In genomic region chr2:122081728-122082456, GRCm38 (mm10) we compare ENCODE assay signal across 9 mouse cellular contexts. TPM values are rescaled to one million over a fixed set of nuclear protein-coding genes. Genes with fewer than 3 reads are reported as not detected.
DNase-seq lines count a peak whose midpoint lies in the region; ATAC-seq and TF ChIP-seq lines count a peak whose summit lies in the region.
"Had no signal": no experiment of that assay in that cellular context is flagged by ENCODE, and none has a peak within 500 bp of the region (broad histone marks: within the 10 kb centered on the region; RNA-seq: fewer than 3 reads in every experiment).

No protein-coding gene starts in this region.

- H3K9me3 ChIP-seq in midbrain, postnatal 0 days (ENCODE audit: low read length): no peaks in the 10 kb centered on the region
- H3K9me3 ChIP-seq in midbrain, embryonic 16.5 days (replicated peaks; ENCODE audit: control insufficient read depth, low read length, poor library complexity, severe bottlenecking): no peaks in the 10 kb centered on the region
- no peaks in the 10 kb centered on the region for H3K9me3 ChIP-seq in stomach, embryonic 16.5 days (replicated peaks; ENCODE audit: control insufficient read depth, low read length)
- H3K9me3 ChIP-seq in hindbrain, embryonic 12.5 days (replicated peaks): no peaks in the 10 kb centered on the region

- H3K4me1 ChIP-seq in midbrain, postnatal 0 days (ENCODE audit: insufficient read depth, low read length): no peaks in the 10 kb centered on the region
- H3K4me1 ChIP-seq in midbrain, embryonic 16.5 days (ENCODE audit: control insufficient read depth, insufficient read depth, low read length): no peaks in the 10 kb centered on the region
- H3K4me1 ChIP-seq in stomach, embryonic 16.5 days (ENCODE audit: control insufficient read depth, insufficient read depth, low read length): peaks cover 12% of the 10 kb centered on the region; the same call in 1 of the 2 replicates
- H3K4me1 ChIP-seq in hindbrain, embryonic 12.5 days: peaks cover 2% of the 10 kb centered on the region; the same call in 1 of the 2 replicates

- no peak for TF ChIP-seq CTCF in midbrain, postnatal 0 days (IDR thresholded peaks at IDR 0.05)

- H3K4me3 ChIP-seq in midbrain, postnatal 0 days (ENCODE audit: low read depth, low read length): no peak overlapping the region
- H3K4me3 ChIP-seq in midbrain, embryonic 16.5 days (ENCODE audit: low read depth, low read length): no peak overlapping the region
- no peak overlapping the region for H3K4me3 ChIP-seq in stomach, embryonic 16.5 days (replicated peaks; ENCODE audit: low read length)
- no peak overlapping the region for H3K4me3 ChIP-seq in hindbrain, embryonic 12.5 days

- intact Hi-C loops in heart, postnatal 10 days (cut with DNase I): no loop called here

- H3K36me3 ChIP-seq in midbrain, postnatal 0 days (ENCODE audit: insufficient read depth, low read length): peaks cover 56% of the 10 kb centered on the region
- peaks cover 32% of the 10 kb centered on the region for H3K36me3 ChIP-seq in midbrain, embryonic 16.5 days (ENCODE audit: control insufficient read depth, insufficient read depth, low read length)
- peaks cover 25% of the 10 kb centered on the region for H3K36me3 ChIP-seq in stomach, embryonic 16.5 days (ENCODE audit: control insufficient read depth, insufficient read depth, low read length)
- H3K36me3 ChIP-seq in hindbrain, embryonic 12.5 days: peaks cover 72% of the 10 kb centered on the region

- H3K4me2 ChIP-seq in midbrain, postnatal 0 days (ENCODE audit: low read depth, low read length, poor library complexity, severe bottlenecking): no peak overlapping the region
- H3K4me2 ChIP-seq in midbrain, embryonic 16.5 days (ENCODE audit: low read length): no peak overlapping the region
- H3K4me2 ChIP-seq in stomach, embryonic 16.5 days (ENCODE audit: low read depth, low read length): no peak overlapping the region
- H3K4me2 ChIP-seq in hindbrain, embryonic 12.5 days (replicated peaks): no peak overlapping the region

- DNase-seq in adrenal gland, postnatal 10 days: peak; percentile 44
- DNase-seq in adrenal gland, adult 8-10 months: no peak
- peak; percentile 37 for DNase-seq in midbrain, postnatal 0 days (ENCODE audit: low spot score)
- peak; percentile 59 for DNase-seq in liver
- no peak for DNase-seq in heart, postnatal 10 days
- DNase-seq: gastrocnemius, postnatal 25 days had no signal

- ATAC-seq in midbrain, postnatal 0 days (ENCODE audit: low FRiP score): no peak
- no peak for ATAC-seq in midbrain, embryonic 16.5 days
- peak; percentile 60; the same call in 1 of the 2 replicates for ATAC-seq in stomach, embryonic 16.5 days (ENCODE audit: insufficient read depth, low FRiP score)
- no peak for ATAC-seq in hindbrain, embryonic 12.5 days (ENCODE audit: low FRiP score)

- no peak overlapping the region for H3K27ac ChIP-seq in midbrain, postnatal 0 days (ENCODE audit: low read depth, low read length)
- no peak overlapping the region for H3K27ac ChIP-seq in midbrain, embryonic 16.5 days (ENCODE audit: low read length)
- no peak overlapping the region for H3K27ac ChIP-seq in stomach, embryonic 16.5 days (ENCODE audit: low read length)
- no peak overlapping the region for H3K27ac ChIP-seq in hindbrain, embryonic 12.5 days

- WGBS in midbrain, postnatal 0 days: 50% methylated on average over 7 of the region's 7 CpGs
- WGBS in midbrain, embryonic 16.5 days: 49% methylated on average over 7 of the region's 7 CpGs
- WGBS in stomach, embryonic 16.5 days: 29% methylated on average over 7 of the region's 7 CpGs
- WGBS in hindbrain, embryonic 12.5 days: 59% methylated on average over 7 of the region's 7 CpGs

- H3K9ac ChIP-seq in midbrain, postnatal 0 days (replicated peaks; ENCODE audit: low read length, poor library complexity, severe bottlenecking): no peak overlapping the region
- no peak overlapping the region for H3K9ac ChIP-seq in midbrain, embryonic 16.5 days (ENCODE audit: low read depth, low read length)
- no peak overlapping the region for H3K9ac ChIP-seq in stomach, embryonic 16.5 days (ENCODE audit: low read length)
- no peak overlapping the region for H3K9ac ChIP-seq in hindbrain, embryonic 12.5 days

- no peaks in the 10 kb centered on the region for H3K27me3 ChIP-seq in midbrain, postnatal 0 days (ENCODE audit: insufficient read depth, low read length)
- H3K27me3 ChIP-seq in midbrain, embryonic 16.5 days (ENCODE audit: control insufficient read depth, insufficient read depth, low read depth, low read length): no peaks in the 10 kb centered on the region
- H3K27me3 ChIP-seq in stomach, embryonic 16.5 days (ENCODE audit: control insufficient read depth, insufficient read depth, low read length): no peaks in the 10 kb centered on the region
- no peaks in the 10 kb centered on the region for H3K27me3 ChIP-seq in hindbrain, embryonic 12.5 days

RNA-seq across cellular contexts. Expression of gene Spg11, which starts 36.3 kb away (rescaled TPM):
- total RNA-seq in adrenal gland, postnatal 10 days (2021): 10 to 100 TPM; 14.6 to 16.7 TPM
- 10 to 100 TPM; 20.0 to 25.0 (median 23.5) TPM for total RNA-seq in adrenal gland, adult 8-10 months (2022)
- 20.1 and 25.3 TPM in 2 replicates for total RNA-seq in midbrain, postnatal 0 days (2014; rRNA removed)
- polyA plus RNA-seq in midbrain, postnatal 0 days (2015; fragmentation: Nextera tagmentation; extraction: Ambion mirVana): 4.0 and 4.9 TPM in 2 replicates
- polyA plus RNA-seq in midbrain, embryonic 16.5 days (2015; fragmentation: Nextera tagmentation; extraction: Ambion mirVana): 7.3 and 8.1 TPM in 2 replicates
- 8.8 and 9.7 TPM in 2 replicates for polyA plus RNA-seq in stomach, embryonic 16.5 days (2015; fragmentation: Nextera tagmentation; extraction: Ambion mirVana)
- 10 to 100 TPM; 12.1 to 12.2 TPM for total RNA-seq in heart, postnatal 10 days (2021)
- polyA plus RNA-seq in hindbrain, embryonic 12.5 days (2016; fragmentation: Nextera tagmentation; extraction: Ambion mirVana): 13.6 and 14.2 TPM in 2 replicates

RNA-seq across cellular contexts. Expression of gene Eif3j1, which starts 53.5 kb away (rescaled TPM):
- 10 to 100 TPM; 16.8 to 16.9 TPM for total RNA-seq in adrenal gland, postnatal 10 days (2021)
- total RNA-seq in adrenal gland, adult 8-10 months (2022): 10 to 100 TPM; 17.7 to 25.4 (median 18.6) TPM
- total RNA-seq in midbrain, postnatal 0 days (2014; rRNA removed): 13.5 and 24.2 TPM in 2 replicates
- polyA plus RNA-seq in midbrain, postnatal 0 days (2015; fragmentation: Nextera tagmentation; extraction: Ambion mirVana): 11.1 and 12.3 TPM in 2 replicates
- 11.4 and 11.7 TPM in 2 replicates for polyA plus RNA-seq in midbrain, embryonic 16.5 days (2015; fragmentation: Nextera tagmentation; extraction: Ambion mirVana)
- polyA plus RNA-seq in stomach, embryonic 16.5 days (2015; fragmentation: Nextera tagmentation; extraction: Ambion mirVana): 8.9 and 9.5 TPM in 2 replicates
- 10 to 100 TPM; 21.1 to 21.3 TPM for total RNA-seq in heart, postnatal 10 days (2021)
- polyA plus RNA-seq in hindbrain, embryonic 12.5 days (2016; fragmentation: Nextera tagmentation; extraction: Ambion mirVana): 12.6 and 13.4 TPM in 2 replicates

Comparison
In these comparisons a context has a peak if more than half of its experiments do, and no peak if none do; other contexts are left out.
1. DNase-seq: peak in adrenal gland, postnatal 10 days (single experiment), midbrain, postnatal 0 days (single experiment) and liver (single experiment); none in adrenal gland, adult 8-10 months (single experiment) and heart, postnatal 10 days (0 of 2).